Mouse (Mus musculus) stomach, postnatal 0 days (tissue): ENCODE results near the gene 4930524N10Rik.

Source experiments
- CTCF ChIP-seq: IDR thresholded peaks from 2 replicates; pipeline ENCODE4 v1.5.1; 2016; ENCODE audit warnings: antibody characterized with exemption, low read depth, mild to moderate bottlenecking, moderate library complexity
- EP300 ChIP-seq: optimal IDR thresholded peaks from 2 replicates; pipeline ENCODE3; 2016; ENCODE audit warnings: antibody characterized with exemption

- TF ChIP-seq CTCF = no peak
- TF ChIP-seq EP300 = no peak
Observed at GRCm38 (mm10) chrX:154350042-154350441, 6.8 kb upstream of the 4930524N10Rik start.
